Mouse (Mus musculus): ENCODE measurements around the gene Pld6. TPM values are rescaled to one million over a fixed set of nuclear protein-coding genes. Genes with fewer than 3 reads are reported as not detected.

The Pld6 gene
- polyA plus RNA-seq, 1 experiment from 2014 or later: 3.8 TPM

GRCm38 (mm10) chr11:59779406-59779805, 8.0 kb downstream of the Pld6 start:
- DNase-seq (ENCODE audit: extremely low spot score, low spot score): no peak
- Histone ChIP-seq H3K4me3 (no peak overlapping the region), H3K4me1 (peaks cover 10% of the 10 kb centered on the region), H3K27me3 (ENCODE audit: poor library complexity, severe bottlenecking) (no peaks in the 10 kb centered on the region), H3K36me3 (replicated peaks) (peaks cover 43% of the 10 kb centered on the region), H3K9me3 (no peaks in the 10 kb centered on the region), H3K27ac (no peak overlapping the region)
- 86% methylated on average over 4 of the region's 4 CpGs for WGBS

GRCm38 (mm10) chr11:59778874-59779223, 8.6 kb downstream of the Pld6 start:
- Histone ChIP-seq H3K4me3 (no peak overlapping the region), H3K36me3 (replicated peaks) (peaks cover 49% of the 10 kb centered on the region)
- WGBS: 73% methylated on average over 1 of the region's 1 CpGs

GRCm38 (mm10) chr11:59778181-59778873, 9.1 kb downstream of the Pld6 start:
- H3K4me1 ChIP-seq: peaks cover 7% of the 10 kb centered on the region
- no peaks in the 10 kb centered on the region for H3K9me3 ChIP-seq
- WGBS: 51% methylated on average over 9 of the region's 9 CpGs
- peak; percentile 71 for DNase-seq (ENCODE audit: extremely low spot score, low spot score)
- H3K27ac ChIP-seq: no peak overlapping the region
- no peaks in the 10 kb centered on the region for H3K27me3 ChIP-seq (ENCODE audit: poor library complexity, severe bottlenecking)
- peaks cover 54% of the 10 kb centered on the region for H3K36me3 ChIP-seq (replicated peaks)
- no peak overlapping the region for H3K4me3 ChIP-seq

More at GRCm38 (mm10) chr11:59778874-59779223, 8.6 kb downstream of the Pld6 start:
- Histone ChIP-seq H3K27ac (no peak overlapping the region), H3K9me3 (no peaks in the 10 kb centered on the region), H3K4me1 (peaks cover 7% of the 10 kb centered on the region), H3K27me3 (ENCODE audit: poor library complexity, severe bottlenecking) (no peaks in the 10 kb centered on the region)
- DNase-seq (ENCODE audit: extremely low spot score, low spot score): no peak

GRCm38 (mm10) chr11:59777259-59777658, 10.2 kb downstream of the Pld6 start:
- Histone ChIP-seq H3K4me3 (no peak overlapping the region), H3K36me3 (replicated peaks) (peaks cover 65% of the 10 kb centered on the region), H3K27ac (no peak overlapping the region), H3K4me1 (peaks cover 6% of the 10 kb centered on the region), H3K9me3 (no peaks in the 10 kb centered on the region), H3K27me3 (ENCODE audit: poor library complexity, severe bottlenecking) (no peaks in the 10 kb centered on the region)
- WGBS: 87% methylated on average over 5 of the region's 5 CpGs
- DNase-seq (ENCODE audit: extremely low spot score, low spot score): no peak

- H3K27ac ChIP-seq: no peak overlapping the region
- 87% methylated on average over 13 of the region's 13 CpGs for WGBS
- H3K36me3 ChIP-seq (replicated peaks): peaks cover 81% of the 10 kb centered on the region
- no peaks in the 10 kb centered on the region for H3K4me1 ChIP-seq
- no peaks in the 10 kb centered on the region for H3K27me3 ChIP-seq (ENCODE audit: poor library complexity, severe bottlenecking)
- no peak overlapping the region for H3K4me3 ChIP-seq
- no peaks in the 10 kb centered on the region for H3K9me3 ChIP-seq
- no peak for DNase-seq (ENCODE audit: extremely low spot score, low spot score)
These were observed 11.9 kb downstream of the Pld6 start for GRCm38 (mm10) chr11:59775435-59776148.

GRCm38 (mm10) chr11:59774522-59774921, 12.9 kb downstream of the Pld6 start:
- Histone ChIP-seq H3K9me3 (no peaks in the 10 kb centered on the region), H3K4me1 (no peaks in the 10 kb centered on the region), H3K27me3 (ENCODE audit: poor library complexity, severe bottlenecking) (no peaks in the 10 kb centered on the region), H3K36me3 (replicated peaks) (peaks cover 92% of the 10 kb centered on the region), H3K27ac (no peak overlapping the region), H3K4me3 (no peak overlapping the region)
- DNase-seq (ENCODE audit: extremely low spot score, low spot score): no peak
- whole genome bisulfite sequencing: 94% methylated on average over 4 of the region's 4 CpGs

GRCm38 (mm10) chr11:59772902-59773301, 14.5 kb downstream of the Pld6 start:
- no peaks in the 10 kb centered on the region for H3K4me1 ChIP-seq
- H3K4me3 ChIP-seq: no peak overlapping the region
- H3K27me3 ChIP-seq (ENCODE audit: poor library complexity, severe bottlenecking): no peaks in the 10 kb centered on the region
- DNase-seq (ENCODE audit: extremely low spot score, low spot score): no peak
- H3K9me3 ChIP-seq: no peaks in the 10 kb centered on the region
- WGBS: 87% methylated on average over 4 of the region's 4 CpGs
- peaks cover 98% of the 10 kb centered on the region for H3K36me3 ChIP-seq (replicated peaks)
- H3K27ac ChIP-seq: no peak overlapping the region

- H3K27me3 ChIP-seq (ENCODE audit: poor library complexity, severe bottlenecking): no peaks in the 10 kb centered on the region
- DNase-seq (ENCODE audit: extremely low spot score, low spot score): no peak
- 91% methylated on average over 2 of the region's 2 CpGs for WGBS
- H3K27ac ChIP-seq: no peak overlapping the region
- H3K36me3 ChIP-seq (replicated peaks): peaks cover 99% of the 10 kb centered on the region
- no peaks in the 10 kb centered on the region for H3K4me1 ChIP-seq
- no peak overlapping the region for H3K4me3 ChIP-seq
- no peaks in the 10 kb centered on the region for H3K9me3 ChIP-seq
These were observed 15.2 kb downstream of the Pld6 start for GRCm38 (mm10) chr11:59772291-59772690.

GRCm38 (mm10) chr11:59770753-59771152, 16.7 kb downstream of the Pld6 start:
- DNase-seq (ENCODE audit: extremely low spot score, low spot score): no peak
- no peak overlapping the region for H3K4me3 ChIP-seq
- no peaks in the 10 kb centered on the region for H3K9me3 ChIP-seq
- no peaks in the 10 kb centered on the region for H3K4me1 ChIP-seq
- H3K36me3 ChIP-seq (replicated peaks): peaks cover 99% of the 10 kb centered on the region
- H3K27ac ChIP-seq: no peak overlapping the region
- no peaks in the 10 kb centered on the region for H3K27me3 ChIP-seq (ENCODE audit: poor library complexity, severe bottlenecking)
- WGBS: 89% methylated on average over 7 of the region's 7 CpGs

GRCm38 (mm10) chr11:59769738-59770137, 17.7 kb downstream of the Pld6 start:
- H3K9me3 ChIP-seq: no peaks in the 10 kb centered on the region
- DNase-seq (ENCODE audit: extremely low spot score, low spot score): no peak
- H3K36me3 ChIP-seq (replicated peaks): peaks cover 99% of the 10 kb centered on the region
- no peaks in the 10 kb centered on the region for H3K27me3 ChIP-seq (ENCODE audit: poor library complexity, severe bottlenecking)
- WGBS: 89% methylated on average over 6 of the region's 6 CpGs
- no peaks in the 10 kb centered on the region for H3K4me1 ChIP-seq
- H3K27ac ChIP-seq: no peak overlapping the region
- H3K4me3 ChIP-seq: no peak overlapping the region

- Histone ChIP-seq H3K9me3 (no peaks in the 10 kb centered on the region), H3K4me1 (no peaks in the 10 kb centered on the region), H3K27ac (no peak overlapping the region), H3K4me3 (no peak overlapping the region), H3K27me3 (ENCODE audit: poor library complexity, severe bottlenecking) (no peaks in the 10 kb centered on the region), H3K36me3 (replicated peaks) (peaks cover 99% of the 10 kb centered on the region)
- WGBS: 91% methylated on average over 2 of the region's 2 CpGs
- DNase-seq (ENCODE audit: extremely low spot score, low spot score): no peak
These were observed 18.1 kb downstream of the Pld6 start for GRCm38 (mm10) chr11:59769307-59769706.

GRCm38 (mm10) chr11:59760796-59761195, 26.6 kb downstream of the Pld6 start:
- WGBS: 93% methylated on average over 6 of the region's 6 CpGs
- DNase-seq (ENCODE audit: extremely low spot score, low spot score): no peak
- H3K4me1 ChIP-seq: no peaks in the 10 kb centered on the region
- peaks cover 97% of the 10 kb centered on the region for H3K36me3 ChIP-seq (replicated peaks)
- no peaks in the 10 kb centered on the region for H3K27me3 ChIP-seq (ENCODE audit: poor library complexity, severe bottlenecking)
- H3K27ac ChIP-seq: no peak overlapping the region
- no peak overlapping the region for H3K4me3 ChIP-seq
- H3K9me3 ChIP-seq: no peaks in the 10 kb centered on the region

GRCm38 (mm10) chr11:59759626-59760025, 27.8 kb downstream of the Pld6 start:
- no peak overlapping the region for H3K4me3 ChIP-seq
- H3K27ac ChIP-seq: no peak overlapping the region
- H3K36me3 ChIP-seq (replicated peaks): peaks cover 97% of the 10 kb centered on the region
- H3K9me3 ChIP-seq: no peaks in the 10 kb centered on the region
- H3K4me1 ChIP-seq: no peaks in the 10 kb centered on the region
- DNase-seq (ENCODE audit: extremely low spot score, low spot score): no peak
- no peaks in the 10 kb centered on the region for H3K27me3 ChIP-seq (ENCODE audit: poor library complexity, severe bottlenecking)
- WGBS: 90% methylated on average over 2 of the region's 2 CpGs
